Mouse (Mus musculus): ENCODE results near the gene Hist1h3d. TPM values are rescaled to one million over a fixed set of nuclear protein-coding genes. Genes with fewer than 3 reads are reported as not detected.

The Hist1h3d gene
- polyA plus RNA-seq, 1 experiment, result 1.7 TPM

Other genes with a start within 250 kb of the Hist1h3d start
- gene Zfp322a, start 206.6 kb upstream of the Hist1h3d start, polyA plus RNA-seq (2012; ENCODE audit: low replicate concordance), result 0.58 and 1.2 TPM in 2 replicates
- gene Abt1, start 151.9 kb upstream of the Hist1h3d start, polyA plus RNA-seq (2012; ENCODE audit: low replicate concordance), result 4.2 and 5.2 TPM in 2 replicates
- 0.04 TPM in 1 of 2 replicates, not detected in the other for gene Btn1a1, start 109.9 kb upstream of the Hist1h3d start, polyA plus RNA-seq (2012; ENCODE audit: low replicate concordance)
- gene Btn2a2, start 86.9 kb upstream of the Hist1h3d start, polyA plus RNA-seq (2012; ENCODE audit: low replicate concordance), result not detected in 2 replicates
- 10.6 and 15.4 TPM in 2 replicates for gene Hist1h4h, start 44.7 kb upstream of the Hist1h3d start, polyA plus RNA-seq (2012; ENCODE audit: low replicate concordance)
- gene Hist1h2af, start 41.9 kb upstream of the Hist1h3d start, polyA plus RNA-seq (2012; ENCODE audit: low replicate concordance), result 44.2 and 69.4 TPM in 2 replicates
- gene Hist1h3g, start 40.3 kb upstream of the Hist1h3d start, polyA plus RNA-seq (2012; ENCODE audit: low replicate concordance), result 1.6 and 7.3 TPM in 2 replicates
- 0.36 and 0.54 TPM in 2 replicates for gene Hist1h2bh, start 32.4 kb upstream of the Hist1h3d start, polyA plus RNA-seq (2012; ENCODE audit: low replicate concordance)
- 2.4 and 2.8 TPM in 2 replicates for gene Hist1h3f, start 31.7 kb upstream of the Hist1h3d start, polyA plus RNA-seq (2012; ENCODE audit: low replicate concordance)
- gene Hist1h4f, start 24.1 kb upstream of the Hist1h3d start, polyA plus RNA-seq (2012; ENCODE audit: low replicate concordance), result 3.8 and 7.2 TPM in 2 replicates
- gene Hist1h1d, start 22.5 kb upstream of the Hist1h3d start, polyA plus RNA-seq (2012; ENCODE audit: low replicate concordance), result 0.55 and 0.68 TPM in 2 replicates
- 3.2 and 3.6 TPM in 2 replicates for gene Hist1h3e, start 13.4 kb upstream of the Hist1h3d start, polyA plus RNA-seq (2012; ENCODE audit: low replicate concordance)
- 4.8 and 7.7 TPM in 2 replicates for gene Hist1h2ae, start 4.5 kb upstream of the Hist1h3d start, polyA plus RNA-seq (2012; ENCODE audit: low replicate concordance)
- 4.5 and 23.6 TPM in 2 replicates for gene Hist1h2bg, start 4.4 kb upstream of the Hist1h3d start, polyA plus RNA-seq (2012; ENCODE audit: low replicate concordance)
- 2.0 and 4.0 TPM in 2 replicates for gene Hist1h2bf, start 1.6 kb upstream of the Hist1h3d start, polyA plus RNA-seq (2012; ENCODE audit: low replicate concordance)
- gene Hist1h2ad, start 1.4 kb upstream of the Hist1h3d start, polyA plus RNA-seq (2012; ENCODE audit: low replicate concordance), result 2.4 and 2.6 TPM in 2 replicates
- gene Hist1h4d, start 5.8 kb downstream of the Hist1h3d start, polyA plus RNA-seq (2012; ENCODE audit: low replicate concordance), result 12.3 and 12.6 TPM in 2 replicates
- 1.4 and 1.7 TPM in 2 replicates for gene Hist1h2be, start 45.4 kb downstream of the Hist1h3d start, polyA plus RNA-seq (2012; ENCODE audit: low replicate concordance)
- gene Hist1h1e, start 46.8 kb downstream of the Hist1h3d start, polyA plus RNA-seq (2012; ENCODE audit: low replicate concordance), result 5.6 and 11.8 TPM in 2 replicates
- 0.80 and 1.2 TPM in 2 replicates for gene Hist1h2ac, start 108.2 kb downstream of the Hist1h3d start, polyA plus RNA-seq (2012; ENCODE audit: low replicate concordance)
- 10.2 and 11.3 TPM in 2 replicates for gene Hist1h2bc, start 108.4 kb downstream of the Hist1h3d start, polyA plus RNA-seq (2012; ENCODE audit: low replicate concordance)
- not detected in 2 replicates for gene Hist1h1t, start 120.1 kb downstream of the Hist1h3d start, polyA plus RNA-seq (2012; ENCODE audit: low replicate concordance)
- gene Hist1h4c, start 122.7 kb downstream of the Hist1h3d start, polyA plus RNA-seq (2012; ENCODE audit: low replicate concordance), result 2.4 and 2.5 TPM in 2 replicates
- gene Hfe, start 135.1 kb downstream of the Hist1h3d start, polyA plus RNA-seq (2012; ENCODE audit: low replicate concordance), result 12.7 and 34.4 TPM in 2 replicates
- gene Hist1h1c, start 163.0 kb downstream of the Hist1h3d start, polyA plus RNA-seq (2012; ENCODE audit: low replicate concordance), result 26.1 and 77.9 TPM in 2 replicates
- 0.55 and 4.8 TPM in 2 replicates for gene Hist1h3c, start 169.8 kb downstream of the Hist1h3d start, polyA plus RNA-seq (2012; ENCODE audit: low replicate concordance)
- gene Hist1h2bb, start 171.0 kb downstream of the Hist1h3d start, polyA plus RNA-seq (2012; ENCODE audit: low replicate concordance), result 3.5 and 6.0 TPM in 2 replicates
- gene Hist1h2ab, start 175.4 kb downstream of the Hist1h3d start, polyA plus RNA-seq (2012; ENCODE audit: low replicate concordance), result 4.8 and 6.2 TPM in 2 replicates
- gene Hist1h3b, start 176.5 kb downstream of the Hist1h3d start, polyA plus RNA-seq (2012; ENCODE audit: low replicate concordance), result 4.0 TPM in 1 of 2 replicates, not detected in the other
- 4.4 and 10.3 TPM in 2 replicates for gene Hist1h4b, start 181.2 kb downstream of the Hist1h3d start, polyA plus RNA-seq (2012; ENCODE audit: low replicate concordance)
- gene Hist1h4a, start 185.5 kb downstream of the Hist1h3d start, polyA plus RNA-seq (2012; ENCODE audit: low replicate concordance), result 5.9 and 9.4 TPM in 2 replicates
- gene Hist1h3a, start 186.6 kb downstream of the Hist1h3d start, polyA plus RNA-seq (2012; ENCODE audit: low replicate concordance), result 1.4 and 5.7 TPM in 2 replicates
- gene Hist1h1a, start 187.9 kb downstream of the Hist1h3d start, polyA plus RNA-seq (2012; ENCODE audit: low replicate concordance), result 0.40 and 0.81 TPM in 2 replicates
- not detected in 2 replicates for gene Trim38, start 194.2 kb downstream of the Hist1h3d start, polyA plus RNA-seq (2012; ENCODE audit: low replicate concordance)
- not detected in 2 replicates for gene Slc17a2, start 231.2 kb downstream of the Hist1h3d start, polyA plus RNA-seq (2012; ENCODE audit: low replicate concordance)

Data from hematopoietic multipotent progenitor cell, adult 10-12 weeks (in vitro differentiated cells).